Mouse (Mus musculus) ES-E14 (cell line): ENCODE results near the gene Syce1l.

ENCODE experiments used
- CHD2 ChIP-seq: IDR thresholded peaks from 2 replicates; pipeline ENCODE4 v1.6.1; 2014; ENCODE audit warnings: mild to moderate bottlenecking, low read depth, low read length, inconsistent platforms
- HCFC1 ChIP-seq: IDR thresholded peaks from 2 replicates; pipeline ENCODE4 v1.6.1; 2012; ENCODE audit warnings: low read length, inconsistent platforms, borderline replicate concordance; ENCODE audit not compliant: insufficient read depth
- MAFK ChIP-seq: IDR thresholded peaks from 2 replicates; pipeline ENCODE4 v1.6.1; 2014; ENCODE audit warnings: mild to moderate bottlenecking, low read depth, low read length, inconsistent platforms; ENCODE audit not compliant: insufficient read depth
- ZC3H11A ChIP-seq: IDR thresholded peaks from 2 replicates; pipeline ENCODE4 v1.6.1; 2012; ENCODE audit warnings: low read depth, mild to moderate bottlenecking, inconsistent platforms, low read length, borderline replicate concordance
- ZNF384 ChIP-seq: IDR thresholded peaks from 2 replicates; pipeline ENCODE4 v1.6.1; 2012; ENCODE audit warnings: low read depth, low read length, inconsistent platforms

- TF ChIP-seq CHD2 (no peak), ZC3H11A (peak; percentile 97), ZNF384 (no peak), MAFK (no peak), HCFC1 (no peak)
Observed at GRCm38 (mm10) chr8:113664544-113664943, 21.5 kb downstream of the Syce1l start.
